Mouse (Mus musculus) spleen, postnatal 0 days (tissue): Measurements from ENCODE around the gene Slc38a5. TPM values are rescaled to one million over a fixed set of nuclear protein-coding genes. Genes with fewer than 3 reads are reported as not detected.

Experiments
- polyA plus RNA-seq: library from polyadenylated mRNA; unstranded; fragments of >200 nt; fragmentation: Nextera tagmentation; extraction: Ambion mirVana; gene quantifications from 2 replicates; pipeline ENCODE4 v1.2.1, GENCODE M21; 2015

The Slc38a5 gene
- polyA plus RNA-seq: 84.8 and 102 TPM in 2 replicates

DNA sequence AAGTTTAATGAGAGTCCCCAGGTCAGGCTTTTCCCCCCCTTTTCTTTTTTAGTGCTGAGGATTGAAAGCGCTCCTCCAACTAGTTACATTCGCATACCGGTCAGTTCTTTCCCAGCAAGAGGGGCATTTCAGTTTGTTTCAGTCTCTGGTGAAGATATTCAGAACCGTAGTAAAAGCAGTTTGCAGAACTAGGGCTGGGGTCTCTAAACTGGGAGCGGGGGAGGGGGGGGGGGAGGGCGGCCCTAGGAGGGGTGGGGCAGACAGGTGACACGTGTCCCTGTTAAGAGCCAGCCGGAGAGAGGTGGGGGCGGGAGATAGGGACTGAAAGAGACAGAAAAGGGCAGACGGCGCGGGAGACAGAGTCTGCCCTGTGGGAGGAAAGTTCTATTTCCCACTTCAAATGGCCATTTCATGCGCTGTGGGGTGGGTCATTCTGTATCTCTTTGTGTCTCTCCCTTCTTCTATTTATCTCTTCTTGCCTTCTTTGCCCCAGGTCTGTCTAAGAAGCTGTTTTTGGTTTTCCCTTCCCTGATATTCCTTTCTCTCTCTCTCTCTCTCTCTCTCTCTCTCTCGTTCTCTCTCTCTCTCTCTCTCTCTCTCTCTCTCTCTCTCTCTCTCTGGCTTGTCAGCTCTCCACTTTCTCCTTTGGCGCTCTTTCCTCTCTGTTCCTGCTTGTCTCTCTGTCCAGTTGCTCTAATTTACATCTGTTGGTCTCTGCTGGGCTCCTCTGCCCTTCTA is at the start of gene Slc38a5:
Gene Slc38a5, plus strand, starts transcription at position 51 of the 738 bp plus-strand sequence.

DNA sequence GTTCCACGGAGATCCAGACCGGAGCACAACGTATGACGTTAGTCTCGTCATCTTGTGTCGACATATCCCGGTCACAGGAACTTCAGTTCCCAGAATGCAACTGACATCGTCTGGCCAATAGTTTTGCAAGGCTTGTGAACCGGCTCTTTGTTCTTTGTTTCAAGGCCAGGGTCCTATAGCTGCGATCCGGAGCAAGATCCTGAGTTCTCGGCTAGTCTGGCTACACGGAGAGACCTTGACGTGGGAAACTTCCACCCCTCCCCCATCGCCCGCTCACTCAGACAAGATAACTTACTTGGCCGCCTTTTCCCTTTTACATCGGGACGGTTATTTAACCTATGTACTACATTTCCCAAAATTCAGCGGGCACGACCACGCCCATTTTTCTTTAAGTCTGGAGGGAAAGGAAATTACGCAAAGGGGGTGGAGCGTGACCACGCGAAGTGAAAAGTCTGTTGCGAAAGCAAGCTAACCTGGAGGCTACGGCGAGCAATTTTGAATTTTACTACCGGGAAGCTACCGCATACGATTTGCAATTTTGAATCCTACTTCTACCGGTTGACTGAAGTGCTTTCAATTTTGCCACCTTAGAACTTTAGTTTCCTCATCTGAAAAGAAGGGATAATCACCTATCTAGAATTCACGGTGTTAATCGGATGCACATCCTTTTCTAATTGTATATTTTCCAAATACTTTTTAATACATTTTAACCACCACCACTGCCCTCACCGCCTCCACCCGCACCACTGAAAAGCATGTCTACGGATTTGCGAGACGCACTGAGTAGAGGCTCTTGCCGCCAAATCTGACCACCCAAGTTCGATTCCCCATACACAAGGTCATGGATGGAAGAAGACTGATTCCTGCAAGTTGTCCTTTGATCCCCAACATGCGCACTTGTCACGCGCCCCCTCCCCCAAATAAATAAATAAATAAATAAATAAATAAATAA is 18.3 kb upstream of the Slc38a5 start, which contains the start of gene Ftsj1:
Gene Ftsj1, minus strand, starts transcription at position 73 of the 952 bp plus-strand sequence.

DNA sequence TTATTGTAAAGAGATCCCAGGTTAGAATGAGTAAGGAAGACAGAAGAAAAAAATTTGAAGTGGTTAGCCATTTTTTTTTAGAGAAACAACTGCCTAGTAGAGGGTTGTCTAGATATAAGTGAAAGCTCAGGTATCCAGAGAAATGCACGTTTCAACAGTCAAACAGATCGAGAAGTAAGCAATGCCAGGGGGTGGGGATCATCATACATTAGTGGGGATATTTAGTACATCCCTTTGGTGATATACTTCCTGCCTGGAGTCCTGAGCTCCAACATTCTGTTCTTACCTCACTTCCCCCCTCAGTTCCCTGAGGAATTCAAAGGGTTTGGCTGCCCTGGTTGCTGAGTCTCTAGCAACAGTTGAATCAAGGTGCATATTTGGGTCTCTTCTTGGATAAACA is 56.2 kb downstream of the Slc38a5 start, which contains the start of gene Ssxb10:
Gene Ssxb10, plus strand, starts transcription at position 301 of the 400 bp plus-strand sequence.

Other genes with a start within 250 kb of the Slc38a5 start
- 38.6 and 39.7 TPM in 2 replicates for gene Suv39h1, start 196.4 kb upstream of the Slc38a5 start, polyA plus RNA-seq
- 8.9 and 9.7 TPM in 2 replicates for gene Was, start 180.6 kb upstream of the Slc38a5 start, polyA plus RNA-seq
- gene Wdr13, start 138.2 kb upstream of the Slc38a5 start, polyA plus RNA-seq: 8.3 and 9.4 TPM in 2 replicates
- 848 and 905 TPM in 2 replicates for gene Rbm3, start 125.3 kb upstream of the Slc38a5 start, polyA plus RNA-seq
- 4.3 and 4.9 TPM in 2 replicates for gene Tbc1d25, start 95.0 kb upstream of the Slc38a5 start, polyA plus RNA-seq
- gene Ebp, start 77.6 kb upstream of the Slc38a5 start, polyA plus RNA-seq: 33.1 and 34.2 TPM in 2 replicates
- gene Porcn, start 64.6 kb upstream of the Slc38a5 start, polyA plus RNA-seq: 0.78 and 0.98 TPM in 2 replicates
- gene Ftsj1, start 18.7 kb upstream of the Slc38a5 start, polyA plus RNA-seq: 35.7 and 39.1 TPM in 2 replicates
- gene Ssxb10, start 56.3 kb downstream of the Slc38a5 start, polyA plus RNA-seq: not detected in 2 replicates
- gene Ssxb9, start 95.8 kb downstream of the Slc38a5 start, polyA plus RNA-seq: not detected in 2 replicates
- not detected in 2 replicates for gene Ssxb1, start 142.2 kb downstream of the Slc38a5 start, polyA plus RNA-seq
- gene Ssxb2, start 190.6 kb downstream of the Slc38a5 start, polyA plus RNA-seq: not detected in 2 replicates